Mouse (Mus musculus) MN1 (cell line): Measurements from ENCODE around the gene Tsc22d3.
"Not testable (repeated sequence)": the region's sequence is repeated elsewhere in the genome, so short reads cannot be mapped to it uniquely, and the experiment has no call there.

Source experiments
- DNase-seq: peaks from one replicate; pipeline ENCODE4 v3.0.0-alpha.2; 2016; ENCODE audit warnings: low spot score

Tsc22d3 gene

GRCm38 (mm10) chrX:140500306-140500705, 100.2 kb downstream of the Tsc22d3 start:
- DNase-seq = no peak

- not testable (repeated sequence) for DNase-seq
Measured at GRCm38 (mm10) chrX:140498431-140498830, 102.0 kb downstream of the Tsc22d3 start.

GRCm38 (mm10) chrX:140494170-140494569, 106.3 kb downstream of the Tsc22d3 start:
- no peak for DNase-seq

GRCm38 (mm10) chrX:140493527-140494029, 106.9 kb downstream of the Tsc22d3 start:
- no peak for DNase-seq

- peak; percentile 27 for DNase-seq
Measured at GRCm38 (mm10) chrX:140491884-140492571, 108.4 kb downstream of the Tsc22d3 start.

- no peak for DNase-seq
Measured at GRCm38 (mm10) chrX:140490203-140490602, 110.3 kb downstream of the Tsc22d3 start.
